Comparison of ENCODE assay signal across 15 mouse cellular contexts in the genomic region with DNA sequence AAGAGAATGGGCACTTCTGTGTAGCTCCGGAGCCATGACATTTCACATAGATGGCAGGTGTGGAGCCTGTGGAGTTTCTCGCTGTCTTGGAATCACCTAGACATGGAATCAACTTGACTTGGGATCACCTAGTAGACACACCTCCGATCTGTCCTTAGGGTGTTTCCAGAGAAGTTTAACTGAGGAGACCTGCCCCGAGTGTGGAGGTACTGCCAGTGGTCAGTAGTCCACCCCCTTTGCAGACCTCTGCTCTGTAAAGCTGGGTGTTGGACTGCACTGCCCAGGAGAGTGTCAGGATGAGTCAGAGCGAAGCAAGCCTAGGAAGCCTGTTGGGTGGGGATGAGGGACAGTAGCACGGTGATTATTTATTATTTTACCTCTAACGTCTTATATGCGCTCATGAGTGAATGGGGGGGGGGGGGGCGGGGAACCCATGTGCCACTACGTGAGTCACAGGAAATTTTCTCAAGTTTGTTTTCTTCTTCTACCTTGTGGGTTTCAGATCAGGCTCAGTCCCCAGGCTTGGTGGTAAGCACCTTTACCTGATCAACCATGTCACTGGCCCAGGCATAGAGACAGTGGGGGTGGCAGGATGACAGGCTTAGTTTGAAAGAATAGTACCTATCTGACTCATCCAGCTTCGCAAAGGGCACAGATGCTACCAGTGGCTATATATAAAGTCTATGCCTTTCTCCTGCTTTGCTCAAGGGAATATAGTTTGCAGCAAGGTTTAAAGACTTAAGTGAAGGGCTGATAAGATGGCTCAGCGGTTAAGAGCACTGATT. TPM values are rescaled to one million over a fixed set of nuclear protein-coding genes. Genes with fewer than 3 reads are reported as not detected.
"Had no signal": no experiment of that assay in that cellular context is flagged by ENCODE, and none has a peak within 500 bp of the region (broad histone marks: within the 10 kb centered on the region; RNA-seq: fewer than 3 reads in every experiment).

No protein-coding gene starts in this region.

- H3K27ac ChIP-seq: kidney, embryonic 15.5 days; limb, embryonic 12.5 days; liver, embryonic 13.5 days; neural tube, embryonic 12.5 days; stomach, embryonic 15.5 days had no signal

- ATAC-seq: liver, postnatal 0 days had no signal

- H3K9me3 ChIP-seq: kidney, embryonic 15.5 days; limb, embryonic 12.5 days; liver, embryonic 13.5 days; neural tube, embryonic 12.5 days; stomach, embryonic 15.5 days had no signal

- H3K9ac ChIP-seq: kidney, embryonic 15.5 days; limb, embryonic 12.5 days; liver, postnatal 0 days; neural tube, embryonic 12.5 days; stomach, embryonic 15.5 days had no signal

- DNase-seq: kidney, postnatal 25 days; liver; liver, embryonic 13.5 days; liver, postnatal 0 days; midbrain, embryonic 14.5 days; retina, postnatal 1 day; right cerebral cortex, postnatal 4 days; spleen, adult 18-20 months; thymus, postnatal 36 days had no signal

- H3K4me2 ChIP-seq: kidney, embryonic 15.5 days; limb, embryonic 12.5 days; liver, embryonic 13.5 days; stomach, embryonic 15.5 days had no signal

- H3K27me3 ChIP-seq: kidney, embryonic 15.5 days; limb, embryonic 12.5 days; liver, embryonic 13.5 days; neural tube, embryonic 12.5 days; stomach, embryonic 15.5 days had no signal

- H3K4me3 ChIP-seq: kidney, embryonic 15.5 days; limb, embryonic 12.5 days; liver, embryonic 13.5 days; myocyte; neural tube, embryonic 12.5 days; stomach, embryonic 15.5 days had no signal

RNA-seq across cellular contexts. Expression of a gene that starts 57.8 kb away (rescaled TPM):
- total RNA-seq: megakaryocyte-erythroid progenitor cell, adult 5-6 weeks had no signal
